Mouse (Mus musculus) gastrocnemius, adult 8-10 months (tissue): ENCODE data around the gene Dner. TPM values are rescaled to one million over a fixed set of nuclear protein-coding genes. Genes with fewer than 3 reads are reported as not detected.

Experiments used
- DNase-seq, 2 experiments: peaks; one replicate each; pipeline ENCODE4 v3.0.0; 2022; ENCODE audit warnings: low spot score in 2 of 2
- total RNA-seq, 4 experiments: library from RNA; stranded (reverse); gene quantifications; 2 replicates each; pipeline ENCODE4 v1.2.4; 2022

Dner gene
- total RNA-seq, 4 experiments from 2014 or later: not detected

- peak; percentile 28 to 45 for DNase-seq
Measured at GRCm38 (mm10) chr1:84449566-84450278, 246.3 kb downstream of the Dner start.

GRCm38 (mm10) chr1:84443640-84444039 lies 252.4 kb downstream of the Dner start:
- no peak for DNase-seq

- DNase-seq: no peak
Measured at GRCm38 (mm10) chr1:84443050-84443449, 253.0 kb downstream of the Dner start.

GRCm38 (mm10) chr1:84441419-84441818 lies 254.6 kb downstream of the Dner start:
- no peak for DNase-seq

GRCm38 (mm10) chr1:84437565-84437964 lies 258.5 kb downstream of the Dner start:
- DNase-seq: no peak

GRCm38 (mm10) chr1:84436281-84436680 lies 259.7 kb downstream of the Dner start:
- no peak for DNase-seq

DNA sequence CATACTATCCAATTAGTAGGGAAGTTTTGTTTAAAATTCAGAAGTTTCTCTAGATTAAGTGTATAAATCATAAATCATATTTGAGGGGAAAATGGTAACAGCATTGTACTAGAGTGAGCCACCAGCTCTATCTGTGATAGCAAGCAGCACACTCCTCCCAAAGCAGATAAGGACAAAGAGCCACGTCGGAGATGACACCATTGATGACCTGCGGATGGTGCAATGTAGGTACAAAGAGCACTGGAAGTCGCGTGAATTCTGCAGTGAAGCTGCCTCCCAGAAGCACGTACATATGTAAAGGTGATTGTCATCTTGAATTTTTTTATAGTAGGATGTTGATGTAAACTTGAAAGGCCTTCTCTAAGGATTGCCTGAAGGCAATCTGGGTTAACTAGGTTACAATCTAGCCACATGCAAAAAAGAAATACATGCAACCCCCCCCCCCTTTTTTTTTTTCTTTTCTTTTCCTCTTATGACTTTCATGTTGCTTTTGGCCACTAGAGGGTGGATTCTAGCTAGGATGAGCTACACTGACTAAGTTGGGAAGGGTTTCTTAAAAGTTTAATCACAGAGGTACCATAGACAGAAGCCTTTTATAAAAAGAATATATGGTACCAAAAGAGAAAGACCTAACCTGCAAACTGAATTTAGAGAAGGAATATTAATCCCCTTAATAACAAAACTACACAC lies 262.6 kb downstream of the Dner start:
- DNase-seq: no peak

DNA sequence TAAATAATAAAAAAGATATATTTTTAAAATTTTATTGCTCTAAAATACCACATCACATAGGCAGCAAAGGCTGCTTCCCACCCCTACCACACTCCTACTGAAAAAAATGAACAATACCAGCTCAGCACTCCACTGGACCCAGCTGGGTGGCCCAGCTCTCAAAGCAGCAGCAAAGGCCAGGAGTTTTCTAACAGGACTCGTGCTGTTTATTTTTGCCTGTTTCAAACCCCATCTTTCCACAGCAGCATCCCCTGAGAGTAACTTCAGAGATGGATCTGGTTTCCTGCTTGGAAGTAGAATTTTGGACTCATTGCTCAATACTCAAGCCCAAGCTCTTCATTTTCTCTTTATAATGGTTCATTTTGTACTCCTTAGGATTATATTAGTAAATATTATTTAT lies 263.7 kb downstream of the Dner start:
- no peak for DNase-seq

DNA sequence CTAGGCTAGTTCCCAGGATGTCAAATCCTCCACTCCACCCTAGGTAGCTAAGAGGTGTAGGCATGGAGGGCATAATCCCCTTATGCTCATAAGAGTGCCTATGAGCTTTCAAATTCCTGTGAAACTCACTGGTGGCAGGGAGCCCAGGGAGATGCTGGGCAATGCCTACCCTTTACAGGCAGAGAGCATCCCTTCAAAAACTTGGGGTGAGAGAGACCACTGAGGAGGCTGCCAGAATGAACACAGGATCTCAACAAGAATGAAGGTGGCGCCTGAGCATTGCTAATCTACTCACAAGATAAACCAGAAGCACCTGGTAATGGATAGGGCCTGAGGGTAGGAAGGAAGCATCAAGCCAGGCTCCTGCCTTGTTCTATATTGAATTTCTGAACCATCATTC lies 267.7 kb downstream of the Dner start:
- no peak for DNase-seq

DNA sequence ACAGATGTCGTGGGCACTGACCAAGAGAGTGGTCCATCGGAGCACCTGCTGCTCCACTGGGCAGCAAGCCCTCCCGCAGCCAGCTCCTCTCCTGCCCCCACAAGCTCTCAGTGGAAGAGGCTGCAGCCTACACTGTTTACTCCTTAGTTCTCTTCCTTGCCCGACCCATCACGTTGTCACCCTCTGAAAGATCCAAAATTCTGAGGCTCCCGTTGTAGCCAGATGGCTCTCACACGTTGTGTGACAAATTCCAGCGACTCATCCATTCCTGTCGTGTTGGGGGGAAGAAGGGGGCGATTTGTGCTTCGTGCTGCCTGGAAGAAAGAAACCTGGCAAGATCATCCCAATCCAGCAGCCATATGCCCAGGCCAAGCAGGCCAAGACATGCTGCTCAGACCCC lies 268.3 kb downstream of the Dner start:
- no peak for DNase-seq

- no peak for DNase-seq
Measured at GRCm38 (mm10) chr1:84426679-84427078, 269.3 kb downstream of the Dner start.

GRCm38 (mm10) chr1:84422881-84423280 lies 273.1 kb downstream of the Dner start:
- no peak for DNase-seq

DNA sequence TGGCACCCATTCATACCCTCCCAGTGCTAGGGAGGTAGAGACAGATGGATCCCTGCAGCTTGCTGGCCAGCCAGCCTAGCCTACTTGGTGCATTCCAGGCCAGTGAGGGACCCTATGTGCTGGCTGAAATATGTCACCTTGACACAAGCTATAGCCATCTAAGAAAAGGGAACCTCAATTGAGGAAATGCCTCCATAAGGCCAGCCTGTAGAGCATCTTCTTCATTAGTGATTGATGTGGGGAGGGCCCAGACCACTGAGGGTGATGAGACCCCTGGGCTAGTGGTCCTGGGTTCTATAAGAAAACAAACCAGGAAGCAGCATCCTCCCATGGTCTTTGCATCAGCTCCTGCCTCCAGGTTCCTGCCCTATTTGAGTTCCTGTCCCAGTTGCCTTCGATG lies 274.2 kb downstream of the Dner start:
- no peak for DNase-seq

DNA sequence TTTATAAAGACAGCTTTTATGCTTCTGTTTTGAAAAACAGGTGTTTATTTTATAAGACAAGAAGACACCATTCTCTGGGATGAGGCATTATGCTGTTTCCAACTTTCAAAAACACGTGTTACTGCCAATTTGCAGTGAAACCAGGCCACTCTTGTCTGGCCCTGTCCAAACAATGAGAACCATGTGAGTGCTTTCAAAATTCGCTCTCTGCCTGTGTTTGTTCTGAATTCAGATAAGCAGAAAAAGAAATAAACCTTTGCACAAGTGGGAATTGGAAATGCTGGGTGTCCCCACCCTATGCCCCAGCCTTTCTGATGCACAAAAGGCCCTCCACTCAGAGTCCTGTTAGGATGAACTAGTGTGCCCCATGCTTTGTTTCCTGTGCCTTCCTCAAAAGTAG lies 276.6 kb downstream of the Dner start:
- no peak for DNase-seq

DNA sequence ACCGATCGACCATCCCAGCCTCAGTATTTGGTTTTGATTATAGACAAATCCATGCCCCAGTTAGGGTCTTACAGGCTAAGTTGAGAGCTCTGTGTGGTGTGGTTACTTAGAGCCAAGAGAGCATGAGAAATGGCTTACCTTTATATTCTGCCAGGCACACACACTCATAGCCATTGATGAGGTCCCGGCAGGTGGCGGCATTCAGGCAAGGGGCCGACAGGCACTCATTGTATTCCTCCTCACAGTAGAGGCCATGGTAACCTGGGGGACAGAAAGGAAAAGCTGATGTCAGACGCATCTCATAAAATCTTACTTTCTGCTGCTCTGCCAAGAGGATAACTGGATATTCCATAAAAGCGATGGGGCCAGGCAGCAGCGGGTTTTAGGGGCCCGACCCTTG lies 277.5 kb downstream of the Dner start:
- no peak for DNase-seq

DNA sequence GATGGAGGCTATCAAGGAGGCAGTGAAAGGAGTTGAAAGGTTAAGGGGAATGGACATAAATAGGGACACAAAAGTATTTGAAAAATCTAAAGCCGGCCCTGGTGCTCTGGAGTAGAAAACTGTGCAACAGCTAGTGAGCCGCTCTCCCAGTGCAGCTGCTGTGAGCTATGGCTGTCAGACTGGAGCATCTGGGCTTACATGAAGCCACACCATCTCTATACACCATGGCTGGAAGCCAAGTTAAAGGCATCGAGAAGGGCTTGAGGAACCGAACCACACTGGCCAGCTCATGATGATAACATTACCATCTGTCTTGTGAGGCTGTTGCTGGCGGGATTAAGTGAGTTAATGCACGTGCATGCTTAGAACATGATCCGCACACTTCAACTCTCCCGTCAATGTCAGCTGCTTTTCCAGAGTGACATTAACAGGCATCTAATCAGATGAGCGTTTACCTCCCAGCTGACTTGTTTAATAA lies 278.2 kb downstream of the Dner start:
- no peak for DNase-seq

- no peak for DNase-seq
Measured at GRCm38 (mm10) chr1:84417276-84417675, 278.7 kb downstream of the Dner start.

GRCm38 (mm10) chr1:84414464-84414863 lies 281.6 kb downstream of the Dner start:
- DNase-seq: no peak

- DNase-seq: peak in 1 of 2 experiments; percentile 27
Measured at GRCm38 (mm10) chr1:84409514-84409913, 286.5 kb downstream of the Dner start.

DNA sequence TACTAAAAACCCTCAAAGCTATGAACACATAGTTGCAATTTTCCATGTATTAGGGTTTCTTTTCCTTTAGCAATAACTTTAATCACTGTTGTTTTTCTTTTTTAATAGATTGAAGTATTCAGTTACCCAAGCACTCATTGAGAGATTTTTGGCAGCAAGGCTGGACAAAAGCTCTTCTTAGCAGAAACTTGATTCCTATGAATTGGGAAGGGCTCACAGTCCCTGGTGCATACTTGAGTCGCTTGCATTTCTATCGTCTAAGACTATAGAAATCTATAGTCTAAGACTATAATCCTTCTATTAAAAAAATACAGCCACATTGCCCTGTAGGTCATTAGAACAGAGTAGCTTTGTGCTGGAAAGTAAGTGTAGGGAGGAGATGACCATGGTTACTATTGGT lies 287.1 kb downstream of the Dner start:
- DNase-seq: no peak

- peak; percentile 56 to 59 for DNase-seq
Measured at GRCm38 (mm10) chr1:84406891-84407290, 289.1 kb downstream of the Dner start.

GRCm38 (mm10) chr1:84405551-84406290 lies 290.3 kb downstream of the Dner start:
- DNase-seq: no peak
